Mouse (Mus musculus) megakaryocyte, embryonic 14.5 days (primary cell): Measurements from ENCODE around the gene B3gnt2. TPM values are rescaled to one million over a fixed set of nuclear protein-coding genes. Genes with fewer than 3 reads are reported as not detected.
A peak's percentile ranks its signal among the peaks of the same experiment; 100 is the strongest.

Source experiments
- H3K27me3 ChIP-seq: replicated peaks from 2 replicates; pipeline ENCODE3; 2012; ENCODE audit warnings: inconsistent platforms
- H3K36me3 ChIP-seq: replicated peaks from 2 replicates; pipeline ENCODE3; 2012; ENCODE audit warnings: low read length, inconsistent platforms, mixed read lengths
- H3K4me1 ChIP-seq: 2 replicates; pipeline ENCODE4 v1.6.1; 2012; ENCODE audit warnings: inconsistent platforms
- H3K4me3 ChIP-seq: replicated peaks from 2 replicates; pipeline ENCODE3; 2012; ENCODE audit warnings: moderate library complexity, mild to moderate bottlenecking, inconsistent platforms
- H3K9me3 ChIP-seq: 2 replicates; pipeline ENCODE4 v1.6.1; 2012; ENCODE audit warnings: inconsistent platforms
- FLI1 ChIP-seq: IDR thresholded peaks from 2 replicates; pipeline ENCODE4 v1.6.1; 2012; ENCODE audit warnings: low read length, inconsistent platforms, mixed read lengths
- GATA1 ChIP-seq: IDR thresholded peaks from 3 replicates; pipeline ENCODE4 v1.6.1; 2012; ENCODE audit warnings: mixed read lengths, low read length, inconsistent platforms, borderline replicate concordance
- polyA plus RNA-seq: library from polyadenylated mRNA; stranded (reverse); fragments of >175 nt; gene quantifications from 2 replicates; pipeline ENCODE4 v1.2.3, GENCODE M21; 2012; ENCODE audit warnings: low replicate concordance; ENCODE audit not compliant: insufficient read depth

B3gnt2 gene
- polyA plus RNA-seq, 1 experiment = 6.1 TPM

DNA sequence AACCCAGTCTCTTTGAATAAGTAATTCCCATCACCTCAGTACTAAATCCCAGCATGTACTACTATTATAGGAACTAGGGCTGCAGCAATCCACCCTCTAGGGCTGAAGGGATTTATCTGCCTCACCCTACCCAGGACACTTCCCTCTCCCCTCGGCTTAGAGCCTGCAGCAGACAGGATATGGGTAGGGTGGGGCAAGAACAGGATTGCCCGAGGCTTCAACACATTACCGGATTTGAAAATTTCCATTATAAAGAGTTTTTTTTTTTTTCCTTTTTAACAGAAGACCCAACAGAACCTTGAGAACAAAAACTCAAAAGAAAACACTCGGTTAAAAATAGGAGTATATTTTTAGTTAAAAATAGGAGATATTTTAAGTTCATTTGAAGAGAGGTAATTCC is 9.3 kb downstream of the B3gnt2 start:
- Histone ChIP-seq H3K36me3 (peaks cover 57% of the 10 kb centered on the region), H3K4me1 (peaks cover 99% of the 10 kb centered on the region), H3K27me3 (no peaks in the 10 kb centered on the region), H3K9me3 (no peaks in the 10 kb centered on the region), H3K4me3 (peak overlapping the region; percentile 84)
- no peak for TF ChIP-seq FLI1
- TF ChIP-seq GATA1 = no peak

DNA sequence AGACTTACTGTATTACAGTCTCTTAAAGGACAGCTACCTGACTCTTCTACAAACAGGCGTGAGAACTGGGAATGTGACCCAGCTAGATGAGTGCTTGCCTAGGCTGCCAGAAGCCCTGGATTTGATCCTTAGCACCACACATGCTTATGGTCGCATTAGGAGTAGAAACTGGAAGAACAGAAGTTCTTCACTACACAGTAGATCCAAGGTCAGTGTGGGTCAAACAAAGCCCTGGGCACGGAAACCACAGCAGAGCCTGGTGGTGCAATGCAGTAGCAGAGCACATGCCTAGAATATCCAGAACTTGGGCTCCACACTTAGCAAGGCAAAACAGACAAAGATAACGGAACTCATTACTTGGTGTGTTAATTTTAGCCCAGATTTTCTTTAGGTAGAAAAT is 10.7 kb downstream of the B3gnt2 start:
- no peaks in the 10 kb centered on the region for H3K27me3 ChIP-seq
- peak overlapping the region; percentile 86 for H3K4me3 ChIP-seq
- no peaks in the 10 kb centered on the region for H3K9me3 ChIP-seq
- peaks cover 55% of the 10 kb centered on the region for H3K36me3 ChIP-seq
- H3K4me1 ChIP-seq = peaks cover 100% of the 10 kb centered on the region
- no peak for TF ChIP-seq GATA1
- TF ChIP-seq FLI1 = no peak

DNA sequence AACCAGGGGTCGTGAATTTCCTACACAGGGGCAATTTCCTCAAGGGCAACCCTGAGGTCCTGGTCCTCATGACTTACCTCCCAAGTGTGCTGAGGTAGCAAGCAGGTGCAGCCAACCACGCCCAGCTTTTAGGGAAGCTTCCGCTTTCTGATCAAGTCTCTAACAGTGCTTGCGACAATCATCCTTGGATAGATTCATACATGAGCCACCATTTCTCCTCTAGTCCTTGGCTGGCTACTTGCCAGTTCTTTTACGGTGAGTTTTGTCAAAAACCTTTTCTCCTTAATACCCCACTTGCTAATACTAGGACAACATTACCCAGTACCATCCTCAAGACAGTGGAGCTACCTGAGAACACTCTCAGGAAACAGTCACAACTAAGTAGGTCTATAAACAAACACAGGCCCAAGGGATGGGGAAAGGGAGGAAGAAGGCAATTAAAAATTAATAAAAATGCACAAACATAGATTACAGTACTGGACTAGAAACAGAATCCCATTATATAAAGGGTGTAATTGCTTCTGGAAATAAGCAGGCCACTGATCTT is 12.0 kb downstream of the B3gnt2 start:
- Histone ChIP-seq H3K4me1 (peaks cover 100% of the 10 kb centered on the region), H3K36me3 (peaks cover 49% of the 10 kb centered on the region)
- TF ChIP-seq FLI1 = no peak

DNA sequence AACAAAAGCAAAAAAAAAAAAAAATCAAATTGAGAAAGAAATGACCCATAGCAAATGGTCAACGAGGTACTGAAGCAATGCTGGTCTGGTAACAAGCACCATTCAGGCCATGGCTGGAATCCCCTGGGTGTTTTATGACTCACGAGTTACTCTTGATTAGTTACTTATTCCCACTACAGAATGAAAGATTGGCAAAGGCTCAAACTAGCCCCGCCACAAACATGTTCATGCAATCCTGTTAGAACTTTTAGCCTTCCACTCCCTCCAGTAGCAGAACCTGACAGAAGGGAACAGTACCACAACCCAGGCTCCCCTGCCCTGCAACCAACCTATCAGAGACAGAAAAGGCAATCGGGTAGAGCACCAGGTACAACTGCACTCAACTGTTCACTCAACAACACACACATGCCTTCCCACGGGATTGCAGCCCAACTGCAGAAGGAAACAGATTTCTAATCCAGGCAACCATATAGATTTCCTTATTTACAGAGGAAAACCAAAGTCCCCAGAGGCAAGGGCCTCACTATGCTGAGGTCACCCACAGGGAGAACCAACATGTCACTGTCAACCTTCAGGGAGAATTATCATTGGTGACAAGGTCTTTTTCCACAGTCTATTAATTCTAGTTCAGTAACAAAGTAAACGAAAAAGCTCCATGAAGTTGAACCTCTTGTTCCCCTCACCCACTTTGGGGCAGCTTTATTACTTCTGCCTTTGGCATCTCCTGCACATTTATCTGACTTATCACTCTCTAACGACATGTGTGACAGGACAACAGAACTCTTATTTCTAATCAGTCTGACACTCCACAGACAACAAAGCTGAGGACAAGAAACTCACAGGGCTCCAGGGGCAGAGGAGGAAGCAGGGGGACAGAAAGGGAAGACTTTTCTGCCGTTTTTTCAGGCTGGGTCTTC is 12.8 kb downstream of the B3gnt2 start:
- Histone ChIP-seq H3K4me3 (peak overlapping the region; percentile 78), H3K9me3 (no peaks in the 10 kb centered on the region), H3K4me1 (peaks cover 100% of the 10 kb centered on the region), H3K27me3 (no peaks in the 10 kb centered on the region), H3K36me3 (peaks cover 49% of the 10 kb centered on the region)
- TF ChIP-seq FLI1 (no peak), GATA1 (no peak)

More for the DNA sequence above, 12.0 kb downstream of the B3gnt2 start:
- Histone ChIP-seq H3K4me3 (peak overlapping the region; percentile 78), H3K9me3 (no peaks in the 10 kb centered on the region), H3K27me3 (no peaks in the 10 kb centered on the region)

DNA sequence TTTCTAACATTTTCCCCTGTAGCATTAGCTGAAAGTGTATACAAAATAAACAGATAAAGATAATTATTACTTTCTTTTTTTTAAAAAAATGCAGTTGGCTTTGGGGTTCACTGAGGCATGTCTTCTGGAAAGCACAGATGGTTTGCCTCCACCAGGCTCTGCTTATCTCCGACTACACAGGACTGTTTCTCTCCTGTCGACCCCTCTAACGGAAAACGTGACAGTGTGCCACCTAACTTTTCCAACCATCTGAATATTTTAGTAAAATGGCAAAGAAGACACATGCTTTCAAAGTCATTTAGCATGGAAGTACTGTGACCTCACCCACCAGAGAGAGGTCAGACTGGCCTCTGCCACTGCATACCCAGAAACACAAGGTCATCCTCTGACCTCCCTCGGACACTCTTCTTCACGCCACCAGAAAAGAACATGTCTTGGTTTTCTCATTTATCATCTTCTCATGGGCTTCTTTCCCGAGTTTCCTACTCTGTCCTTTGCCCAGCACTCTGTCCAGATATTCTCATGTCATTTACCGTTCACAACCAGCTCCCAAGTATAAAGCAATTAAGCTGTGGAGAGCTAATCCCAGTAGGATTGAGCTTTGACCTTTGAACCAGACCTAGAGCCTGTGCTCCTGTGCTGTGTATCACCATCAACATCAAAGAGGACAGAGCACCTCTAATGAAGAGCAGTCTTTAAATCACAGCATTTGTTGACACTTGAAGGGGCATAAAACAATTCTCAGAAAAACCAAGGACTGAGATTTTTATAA is 13.6 kb downstream of the B3gnt2 start:
- H3K27me3 ChIP-seq = no peaks in the 10 kb centered on the region
- peak overlapping the region; percentile 47 for H3K4me3 ChIP-seq
- no peaks in the 10 kb centered on the region for H3K9me3 ChIP-seq
- no peak for TF ChIP-seq FLI1
- no peak for TF ChIP-seq GATA1
- peaks cover 100% of the 10 kb centered on the region for H3K4me1 ChIP-seq
- peaks cover 43% of the 10 kb centered on the region for H3K36me3 ChIP-seq

DNA sequence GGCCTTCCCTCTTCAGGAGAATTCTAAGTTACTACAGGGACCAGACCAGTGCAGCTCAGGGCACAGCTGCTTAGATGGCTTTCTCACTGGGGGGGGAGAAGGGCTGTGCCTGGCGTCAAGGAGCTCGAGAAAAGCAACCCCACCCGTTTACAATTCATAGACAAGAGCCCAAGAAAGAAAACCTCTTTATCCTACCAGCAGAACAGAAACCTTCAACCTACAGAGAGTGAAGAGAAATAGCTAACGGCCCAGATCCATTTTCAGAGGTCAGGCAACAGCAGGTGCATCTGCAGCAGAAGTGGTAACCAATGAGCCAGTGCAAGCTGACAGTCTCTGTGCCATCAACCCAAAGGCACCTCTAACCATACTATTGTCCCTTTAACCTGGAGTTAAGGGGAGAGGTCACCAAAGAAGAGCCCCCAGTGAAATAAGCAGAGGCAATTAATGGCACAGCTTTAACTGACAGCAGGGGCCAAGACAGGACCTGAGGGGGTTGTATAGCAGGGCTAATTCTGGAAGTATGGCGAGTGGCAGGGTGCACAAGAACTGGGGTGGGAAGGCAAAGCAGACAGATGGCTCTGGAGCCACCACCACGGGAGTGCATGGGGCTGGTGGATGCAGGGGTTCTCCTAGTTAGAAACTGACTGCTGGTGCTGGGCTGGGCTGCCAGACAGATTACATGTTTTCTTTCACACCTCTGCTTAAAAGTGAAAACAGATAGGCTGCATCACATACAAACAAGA is 14.5 kb downstream of the B3gnt2 start:
- Histone ChIP-seq H3K27me3 (no peaks in the 10 kb centered on the region), H3K9me3 (no peaks in the 10 kb centered on the region), H3K4me1 (peaks cover 98% of the 10 kb centered on the region), H3K36me3 (peaks cover 43% of the 10 kb centered on the region), H3K4me3 (peak overlapping the region; percentile 38)
- TF ChIP-seq GATA1 = no peak
- no peak for TF ChIP-seq FLI1

DNA sequence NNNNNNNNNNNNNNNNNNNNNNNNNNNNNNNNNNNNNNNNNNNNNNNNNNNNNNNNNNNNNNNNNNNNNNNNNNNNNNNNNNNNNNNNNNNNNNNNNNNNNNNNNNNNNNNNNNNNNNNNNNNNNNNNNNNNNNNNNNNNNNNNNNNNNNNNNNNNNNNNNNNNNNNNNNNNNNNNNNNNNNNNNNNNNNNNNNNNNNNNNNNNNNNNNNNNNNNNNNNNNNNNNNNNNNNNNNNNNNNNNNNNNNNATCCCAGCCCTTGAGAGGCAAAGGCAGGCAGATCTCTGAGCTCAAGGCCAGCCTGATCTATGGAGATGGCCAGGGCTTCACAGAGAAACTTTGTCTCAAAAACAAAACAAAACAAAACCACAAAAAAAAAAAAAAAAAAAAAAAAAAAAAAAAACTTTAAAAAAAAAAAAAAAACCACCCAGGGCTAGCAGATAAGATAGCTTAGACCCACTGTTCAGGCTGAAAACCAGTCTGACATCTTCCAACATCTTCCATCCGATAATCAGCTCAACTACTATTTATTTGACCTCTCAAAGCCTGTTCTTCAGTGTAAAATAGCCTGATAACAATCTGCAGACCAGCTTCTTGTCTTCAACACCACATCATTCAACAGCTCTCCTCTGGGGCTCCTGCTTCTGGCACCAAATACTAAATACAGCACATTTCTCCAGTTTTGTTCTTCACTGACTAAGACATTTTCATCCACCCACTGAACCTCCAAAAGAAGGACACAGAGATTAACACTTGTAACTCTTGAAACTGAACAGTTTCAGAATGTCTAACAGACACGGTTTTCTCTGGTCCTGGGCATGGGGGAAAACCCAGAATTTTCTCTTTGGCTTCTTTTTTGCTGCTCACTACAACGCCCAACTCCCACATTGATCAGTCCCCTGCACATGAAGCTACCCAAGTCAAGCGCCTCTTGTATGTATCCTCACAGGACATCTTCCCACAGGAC is 15.7 kb downstream of the B3gnt2 start:
- Histone ChIP-seq H3K4me3 (peak overlapping the region; percentile 69), H3K4me1 (peaks cover 98% of the 10 kb centered on the region), H3K36me3 (peaks cover 44% of the 10 kb centered on the region), H3K27me3 (no peaks in the 10 kb centered on the region), H3K9me3 (no peaks in the 10 kb centered on the region)
- no peak for TF ChIP-seq FLI1
- TF ChIP-seq GATA1 = no peak

DNA sequence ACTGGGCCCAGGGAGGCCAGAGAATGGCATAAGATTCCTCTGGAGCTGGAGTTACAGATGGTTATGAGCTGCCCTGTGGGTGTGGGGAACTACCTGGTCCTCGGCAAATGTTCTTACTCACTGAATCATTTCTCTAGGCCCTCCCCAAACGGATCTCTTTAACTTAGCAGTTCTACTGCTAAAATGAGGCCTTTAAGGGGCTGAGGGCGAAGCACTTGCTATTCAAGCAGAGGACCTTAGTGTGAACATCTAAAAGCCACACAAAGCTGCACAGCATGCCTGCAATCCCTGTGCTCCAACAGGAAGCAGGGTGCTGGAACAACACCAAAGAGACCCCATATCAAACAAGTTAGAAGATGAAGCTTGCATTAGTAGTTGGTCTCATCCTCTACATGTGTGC is 21.3 kb downstream of the B3gnt2 start:
- Histone ChIP-seq H3K27me3 (no peaks in the 10 kb centered on the region), H3K4me1 (peaks cover 93% of the 10 kb centered on the region), H3K9me3 (no peaks in the 10 kb centered on the region), H3K4me3 (peak overlapping the region; percentile 42), H3K36me3 (peaks cover 77% of the 10 kb centered on the region)
- TF ChIP-seq GATA1 (no peak), FLI1 (no peak)
